Mouse (Mus musculus): ENCODE measurements at regions not wholly inside any gene's neighbourhood (a gene's known extent, or its start where the extent isn't known, plus 50 kb on each side); places are given as distances from the start of the nearest gene placed in this dataset.

- H3K27ac ChIP-seq (ENCODE audit: low read depth): no peak overlapping the region
- no peak overlapping the region for H3K4me3 ChIP-seq (ENCODE audit: low read depth, low read length)
- TF ChIP-seq CTCF (IDR thresholded peaks at IDR 0.05; ENCODE audit: low read depth) (no peak), EP300 (IDR thresholded peaks at IDR 0.05; ENCODE audit: low read depth) (no peak)
- no peak for ATAC-seq (ENCODE audit: insufficient read depth, low read depth)
- H3K9ac ChIP-seq (replicated peaks; ENCODE audit: low read depth, low read length): no peak overlapping the region
- H3K9me3 ChIP-seq (replicated peaks; ENCODE audit: control insufficient read depth, low read length): no peaks in the 10 kb centered on the region
- no peak overlapping the region for H3K4me2 ChIP-seq (ENCODE audit: low read depth, low read length)
- H3K27me3 ChIP-seq (ENCODE audit: control insufficient read depth, insufficient read depth, low read length): no peaks in the 10 kb centered on the region
- WGBS: 49% methylated on average over 3 of the region's 3 CpGs
- DNase-seq (ENCODE audit: low spot score): no peak
- no peaks in the 10 kb centered on the region for H3K4me1 ChIP-seq (ENCODE audit: control insufficient read depth, insufficient read depth)
- no peaks in the 10 kb centered on the region for H3K36me3 ChIP-seq (replicated peaks; ENCODE audit: control insufficient read depth, insufficient read depth, low read length)
Measured at GRCm38 (mm10) chrX:93042736-93043135, 243.5 kb upstream of the Arx start.

- no peak overlapping the region for H3K27ac ChIP-seq (ENCODE audit: low read depth)
- DNase-seq (ENCODE audit: low spot score): no peak
Measured at GRCm38 (mm10) chrX:93048967-93049754, 237.1 kb upstream of the Arx start.

GRCm38 (mm10) chrX:93049755-93050143 is 236.5 kb upstream of the Arx start:
- no peak overlapping the region for H3K4me2 ChIP-seq (ENCODE audit: low read depth, low read length)
- WGBS: 73% methylated on average over 3 of the region's 3 CpGs

More at GRCm38 (mm10) chrX:93048967-93049754, 237.1 kb upstream of the Arx start:
- Histone ChIP-seq H3K36me3 (replicated peaks; ENCODE audit: control insufficient read depth, insufficient read depth, low read length) (no peaks in the 10 kb centered on the region), H3K4me3 (ENCODE audit: low read depth, low read length) (no peak overlapping the region), H3K27me3 (ENCODE audit: control insufficient read depth, insufficient read depth, low read length) (no peaks in the 10 kb centered on the region), H3K9ac (replicated peaks; ENCODE audit: low read depth, low read length) (no peak overlapping the region), H3K4me1 (ENCODE audit: control insufficient read depth, insufficient read depth) (no peaks in the 10 kb centered on the region), H3K9me3 (replicated peaks; ENCODE audit: control insufficient read depth, low read length) (no peaks in the 10 kb centered on the region), H3K4me2 (ENCODE audit: low read depth, low read length) (no peak overlapping the region)
- WGBS: 77% methylated on average over 1 of the region's 1 CpGs
- TF ChIP-seq CTCF (IDR thresholded peaks at IDR 0.05; ENCODE audit: low read depth) (no peak), EP300 (IDR thresholded peaks at IDR 0.05; ENCODE audit: low read depth) (no peak)
- ATAC-seq (ENCODE audit: insufficient read depth, low read depth): no peak

GRCm38 (mm10) chrX:93059533-93059932 is 226.7 kb upstream of the Arx start:
- H3K4me3 ChIP-seq (ENCODE audit: low read depth, low read length): no peak overlapping the region
- H3K9ac ChIP-seq (replicated peaks; ENCODE audit: low read depth, low read length): no peak overlapping the region
- no peak overlapping the region for H3K27ac ChIP-seq (ENCODE audit: low read depth)
- H3K4me1 ChIP-seq (ENCODE audit: control insufficient read depth, insufficient read depth): no peaks in the 10 kb centered on the region
- no peak overlapping the region for H3K4me2 ChIP-seq (ENCODE audit: low read depth, low read length)
- no peaks in the 10 kb centered on the region for H3K27me3 ChIP-seq (ENCODE audit: control insufficient read depth, insufficient read depth, low read length)
- H3K36me3 ChIP-seq (replicated peaks; ENCODE audit: control insufficient read depth, insufficient read depth, low read length): no peaks in the 10 kb centered on the region
- no peak for TF ChIP-seq CTCF (IDR thresholded peaks at IDR 0.05; ENCODE audit: low read depth)
- no peak for TF ChIP-seq EP300 (IDR thresholded peaks at IDR 0.05; ENCODE audit: low read depth)
- DNase-seq (ENCODE audit: low spot score) (no peak), ATAC-seq (ENCODE audit: insufficient read depth, low read depth) (no peak)
- no peaks in the 10 kb centered on the region for H3K9me3 ChIP-seq (replicated peaks; ENCODE audit: control insufficient read depth, low read length)
- WGBS: 65% methylated on average over 4 of the region's 4 CpGs

More at GRCm38 (mm10) chrX:93049755-93050143, 236.5 kb upstream of the Arx start:
- ATAC-seq (ENCODE audit: insufficient read depth, low read depth): no peak
- Histone ChIP-seq H3K9me3 (replicated peaks; ENCODE audit: control insufficient read depth, low read length) (no peaks in the 10 kb centered on the region), H3K4me3 (ENCODE audit: low read depth, low read length) (no peak overlapping the region), H3K27ac (ENCODE audit: low read depth) (no peak overlapping the region), H3K9ac (replicated peaks; ENCODE audit: low read depth, low read length) (no peak overlapping the region), H3K36me3 (replicated peaks; ENCODE audit: control insufficient read depth, insufficient read depth, low read length) (no peaks in the 10 kb centered on the region), H3K4me1 (ENCODE audit: control insufficient read depth, insufficient read depth) (no peaks in the 10 kb centered on the region), H3K27me3 (ENCODE audit: control insufficient read depth, insufficient read depth, low read length) (no peaks in the 10 kb centered on the region)
- DNase-seq (ENCODE audit: low spot score): no peak
- TF ChIP-seq CTCF (IDR thresholded peaks at IDR 0.05; ENCODE audit: low read depth) (no peak), EP300 (IDR thresholded peaks at IDR 0.05; ENCODE audit: low read depth) (no peak)

- Histone ChIP-seq H3K4me3 (ENCODE audit: low read depth, low read length) (no peak overlapping the region), H3K9ac (replicated peaks; ENCODE audit: low read depth, low read length) (no peak overlapping the region), H3K27ac (ENCODE audit: low read depth) (no peak overlapping the region), H3K27me3 (ENCODE audit: control insufficient read depth, insufficient read depth, low read length) (no peaks in the 10 kb centered on the region), H3K4me2 (ENCODE audit: low read depth, low read length) (no peak overlapping the region), H3K9me3 (replicated peaks; ENCODE audit: control insufficient read depth, low read length) (no peaks in the 10 kb centered on the region), H3K36me3 (replicated peaks; ENCODE audit: control insufficient read depth, insufficient read depth, low read length) (no peaks in the 10 kb centered on the region), H3K4me1 (ENCODE audit: control insufficient read depth, insufficient read depth) (no peaks in the 10 kb centered on the region)
- no peak for DNase-seq (ENCODE audit: low spot score)
- TF ChIP-seq CTCF (IDR thresholded peaks at IDR 0.05; ENCODE audit: low read depth) (no peak), EP300 (IDR thresholded peaks at IDR 0.05; ENCODE audit: low read depth) (no peak)
- WGBS: 53% methylated on average over 7 of the region's 7 CpGs
- no peak for ATAC-seq (ENCODE audit: insufficient read depth, low read depth)
Measured at GRCm38 (mm10) chrX:93068884-93069283, 217.4 kb upstream of the Arx start.
